Mouse (Mus musculus) right cerebral cortex, adult 2 months (tissue): ENCODE measurements around the gene Men1.

Experiments
- DNase-seq, 2 experiments: peaks; one replicate each; pipeline ENCODE4 v3.0.0; 2021 to 2022; ENCODE audit warnings: low spot score in 2 of 2

Gene Men1

DNA sequence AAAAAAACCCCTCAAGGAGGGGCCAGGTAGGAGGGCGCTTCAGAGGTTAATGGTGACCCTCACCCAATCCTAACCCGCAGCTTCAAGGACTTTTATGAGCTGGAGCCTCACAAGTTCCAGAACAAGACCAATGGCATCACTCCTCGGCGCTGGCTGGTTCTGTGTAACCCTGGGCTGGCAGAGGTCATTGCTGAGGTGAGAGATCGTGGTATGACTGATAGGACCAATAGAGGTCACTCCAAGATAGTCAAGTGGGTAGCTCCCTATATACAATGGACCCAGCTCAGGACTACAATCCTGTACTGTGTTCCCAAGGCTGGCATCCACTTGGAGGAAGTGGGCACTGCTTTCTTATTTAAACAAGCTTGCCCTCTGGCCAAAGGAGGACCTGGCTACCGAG is 55.5 kb downstream of the Men1 start:
- no peak for DNase-seq
